Mouse (Mus musculus): ENCODE results near the gene Ptprj.
"Not testable (repeated sequence)": the region's sequence is repeated elsewhere in the genome, so short reads cannot be mapped to it uniquely, and the experiment has no call there.

The Ptprj gene

DNA sequence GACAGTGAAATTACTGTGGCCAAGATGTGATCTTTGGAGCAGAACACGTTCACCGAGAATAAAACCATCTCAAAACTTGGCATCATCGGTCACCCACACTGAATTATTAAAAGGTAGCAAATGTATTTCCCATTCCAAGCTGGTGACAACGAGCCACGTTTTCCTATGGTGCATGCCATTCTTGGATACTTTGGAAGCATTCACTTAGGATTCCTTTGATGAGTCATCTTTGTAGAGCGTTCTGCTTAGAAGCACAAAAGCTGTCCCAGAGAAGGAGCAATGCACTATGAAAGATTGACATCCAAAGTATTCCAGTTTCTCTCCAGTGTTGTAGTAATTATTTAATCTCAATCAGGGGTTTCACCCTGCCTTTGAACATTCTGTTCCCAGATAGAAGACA, 158.2 kb downstream of the Ptprj start:
- not testable (repeated sequence) for DNase-seq (ENCODE audit: low read depth, low spot score)

DNA sequence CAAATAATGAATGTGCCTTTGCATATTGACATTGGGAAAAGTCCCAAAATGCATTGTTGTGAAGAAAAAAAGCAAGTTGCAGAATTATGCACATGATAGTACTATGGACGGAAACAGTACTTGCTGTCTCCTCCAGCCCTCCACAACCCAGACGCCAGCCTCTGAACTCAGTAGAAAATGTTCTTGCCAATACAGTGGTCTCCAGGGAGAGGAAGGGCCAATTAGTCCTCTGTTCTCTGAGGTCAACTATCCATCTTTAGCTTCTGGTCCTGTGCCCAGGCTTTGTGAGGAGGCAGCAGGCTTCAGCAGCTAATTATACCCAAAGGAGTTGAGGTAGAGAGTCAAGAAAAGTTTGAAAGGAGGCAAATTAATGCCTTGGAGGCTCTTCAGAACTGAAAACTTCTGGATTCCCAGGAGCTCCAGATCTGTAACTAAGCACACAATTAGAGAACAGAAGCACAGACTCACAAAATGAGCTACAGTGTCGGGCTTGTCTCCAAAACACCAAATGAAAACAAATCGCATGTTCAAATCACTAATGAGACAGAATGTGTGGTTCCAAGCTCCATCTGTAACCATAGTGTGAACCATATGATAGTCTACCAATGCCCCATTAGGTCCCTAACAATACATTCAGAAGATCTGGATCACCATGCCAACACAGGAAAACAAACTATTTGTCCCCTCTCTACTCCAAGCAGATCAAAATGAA, 166.2 kb downstream of the Ptprj start:
- DNase-seq (ENCODE audit: low read depth, low spot score) = not testable (repeated sequence)

GRCm38 (mm10) chr2:90398633-90399107, 181.8 kb downstream of the Ptprj start, which contains the start of gene Olfr1274-ps:
TSS of gene Olfr1274-ps (plus strand) at chr2:90398683.
- not testable (repeated sequence) for DNase-seq (ENCODE audit: low read depth, low spot score)
